Comparison of ENCODE assay signal across 30 mouse cellular contexts in genomic region chr2:144276885-144277284, GRCm38 (mm10). TPM values are rescaled to one million over a fixed set of nuclear protein-coding genes. Genes with fewer than 3 reads are reported as not detected.
DNase-seq lines count a peak whose midpoint lies in the region; ATAC-seq and TF ChIP-seq lines count a peak whose summit lies in the region.
"Had no signal": no experiment of that assay in that cellular context is flagged by ENCODE, and none has a peak within 500 bp of the region (broad histone marks: within the 10 kb centered on the region; RNA-seq: fewer than 3 reads in every experiment).

No protein-coding gene starts in this region.

- H3K9me3 ChIP-seq in heart, embryonic 14.5 days (ENCODE audit: control insufficient read depth, low read length), result no peaks in the 10 kb centered on the region
- H3K9me3 ChIP-seq in liver, embryonic 12.5 days (replicated peaks), result no peaks in the 10 kb centered on the region
- no peaks in the 10 kb centered on the region for H3K9me3 ChIP-seq in liver, embryonic 15.5 days (replicated peaks)
- H3K9me3 ChIP-seq: embryonic facial prominence, embryonic 13.5 days; kidney, embryonic 15.5 days; limb, embryonic 12.5 days; stomach, embryonic 15.5 days had no signal

- DNase-seq in heart, adult 18-20 months, result no peak
- DNase-seq in liver, adult 2 months (ENCODE audit: extremely low read depth, low read depth, low spot score), result no peak
- DNase-seq in lung, adult 18-20 months, result no peak
- DNase-seq: adrenal gland, postnatal 25 days; B cell, adult 2 months; cerebellum, adult 11-12 months; cerebellum, adult 9-11 months; gastrocnemius, adult 2 months; kidney, adult 18-20 months; kidney, postnatal 25 days; lung, embryonic 14.5 days; lung, postnatal 14 days; right cerebral cortex, postnatal 25 days had no signal

- H3K27ac ChIP-seq in heart, embryonic 14.5 days (replicated peaks in 1 of 2; ENCODE audit: control insufficient read depth in 1 of 2, insufficient read depth in 1 of 2, low read depth in 2 of 2, low read length in 2 of 2), result peak overlapping the region; percentile 65 to 69; a peak in 3 of 4 replicates
- H3K27ac ChIP-seq in liver, adult 2 months (replicated peaks; ENCODE audit: insufficient read depth, low read depth, low read length), result peak overlapping the region; percentile 6; the same call in 1 of the 2 replicates
- H3K27ac ChIP-seq in liver, embryonic 12.5 days, result no peak overlapping the region
- H3K27ac ChIP-seq in liver, embryonic 15.5 days (replicated peaks), result no peak overlapping the region
- H3K27ac ChIP-seq: embryonic facial prominence, embryonic 13.5 days; gastrocnemius, adult 2 months; hindbrain, embryonic 14.5 days; kidney, embryonic 15.5 days; left cerebral cortex, adult 2 months; limb, embryonic 12.5 days; stomach, embryonic 15.5 days had no signal

- TF ChIP-seq CTCF in liver, adult 2 months (IDR thresholded peaks at IDR 0.05; ENCODE audit: low read depth, low read length), result no peak

- H3K4me1 ChIP-seq in heart, embryonic 14.5 days (ENCODE audit: control insufficient read depth in 2 of 2, insufficient read depth in 2 of 2, low read length in 2 of 2), result peaks cover 4 to 10% of the 10 kb centered on the region in 2 experiments; a peak in 2 of 4 replicates
- no peaks in the 10 kb centered on the region for H3K4me1 ChIP-seq in liver, adult 2 months (ENCODE audit: control insufficient read depth, insufficient read depth, low read length)
- H3K4me1 ChIP-seq in liver, embryonic 12.5 days, result peaks cover 35% of the 10 kb centered on the region
- H3K4me1 ChIP-seq in liver, embryonic 15.5 days (replicated peaks), result peaks cover 38% of the 10 kb centered on the region

- no peak for TF ChIP-seq POLR2A in liver, adult 2 months (IDR thresholded peaks at IDR 0.05; ENCODE audit: extremely low read depth, insufficient read depth, low read length)

- WGBS in heart, embryonic 14.5 days, result 60% methylated on average over 3 of the region's 3 CpGs
- WGBS in liver, adult 2 months, result 79% methylated on average over 3 of the region's 3 CpGs
- 53% methylated on average over 3 of the region's 3 CpGs for WGBS in liver, embryonic 12.5 days (ENCODE audit: insufficient replicate concordance)
- WGBS in liver, embryonic 15.5 days (ENCODE audit: insufficient replicate concordance), result 56% methylated on average over 3 of the region's 3 CpGs

- no peak overlapping the region for H3K9ac ChIP-seq in heart, embryonic 14.5 days (ENCODE audit: low read length)
- no peak overlapping the region for H3K9ac ChIP-seq in liver, adult 2 months (ENCODE audit: low read depth, low read length)
- H3K9ac ChIP-seq in liver, embryonic 12.5 days, result no peak overlapping the region
- no peak overlapping the region for H3K9ac ChIP-seq in liver, embryonic 15.5 days
- H3K9ac ChIP-seq: embryonic facial prominence, embryonic 13.5 days; hindbrain, embryonic 14.5 days; kidney, embryonic 15.5 days; limb, embryonic 12.5 days; lung, embryonic 14.5 days; stomach, embryonic 15.5 days had no signal

- ATAC-seq in heart, embryonic 14.5 days (ENCODE audit: insufficient number of reproducible peaks, insufficient read depth, low FRiP score, low read depth), result peak; percentile 31; the same call in 1 of the 2 replicates
- ATAC-seq in liver, embryonic 12.5 days, result no peak
- ATAC-seq in liver, embryonic 15.5 days (ENCODE audit: insufficient read depth), result 0 out of 2 replicates have a peak, but pooled peaks have one; percentile 5
- ATAC-seq: forebrain, embryonic 16.5 days; midbrain, embryonic 16.5 days had no signal

- no peak overlapping the region for H3K4me2 ChIP-seq in heart, embryonic 14.5 days (ENCODE audit: low read length)
- no peak overlapping the region for H3K4me2 ChIP-seq in liver, embryonic 12.5 days
- H3K4me2 ChIP-seq in liver, embryonic 15.5 days, result no peak overlapping the region
- H3K4me2 ChIP-seq: embryonic facial prominence, embryonic 13.5 days; hindbrain, embryonic 14.5 days; kidney, embryonic 15.5 days; limb, embryonic 12.5 days; lung, embryonic 14.5 days; midbrain, embryonic 11.5 days; stomach, embryonic 15.5 days had no signal

- H3K4me3 ChIP-seq in heart, embryonic 14.5 days (ENCODE audit: control insufficient read depth in 1 of 2, insufficient read depth in 1 of 2, low read depth in 1 of 2, low read length in 2 of 2), result no peak overlapping the region
- no peak overlapping the region for H3K4me3 ChIP-seq in liver, adult 2 months (ENCODE audit: insufficient read depth, low read depth, low read length)
- H3K4me3 ChIP-seq in liver, embryonic 12.5 days, result no peak overlapping the region
- H3K4me3 ChIP-seq in liver, embryonic 15.5 days (replicated peaks), result no peak overlapping the region
- H3K4me3 ChIP-seq: embryonic facial prominence, embryonic 13.5 days; gastrocnemius, adult 2 months; kidney, embryonic 15.5 days; left cerebral cortex, adult 2 months; limb, embryonic 12.5 days; stomach, embryonic 15.5 days had no signal

- no peaks in the 10 kb centered on the region for H3K79me2 ChIP-seq in liver, adult 2 months (ENCODE audit: control insufficient read depth, insufficient read depth, low read length)

- H3K27me3 ChIP-seq in heart, embryonic 14.5 days (ENCODE audit: control insufficient read depth, insufficient read depth, low read length), result no peaks in the 10 kb centered on the region
- no peaks in the 10 kb centered on the region for H3K27me3 ChIP-seq in liver, adult 2 months (ENCODE audit: control insufficient read depth, insufficient read depth, low read length)
- no peaks in the 10 kb centered on the region for H3K27me3 ChIP-seq in liver, embryonic 12.5 days (replicated peaks)
- H3K27me3 ChIP-seq in liver, embryonic 15.5 days, result no peaks in the 10 kb centered on the region
- H3K27me3 ChIP-seq: embryonic facial prominence, embryonic 13.5 days; kidney, embryonic 15.5 days; limb, embryonic 12.5 days; stomach, embryonic 15.5 days had no signal

- peaks cover 52% of the 10 kb centered on the region for H3K36me3 ChIP-seq in heart, embryonic 14.5 days (ENCODE audit: control insufficient read depth, insufficient read depth, low read length)
- peaks cover 2% of the 10 kb centered on the region; the same call in 1 of the 2 replicates for H3K36me3 ChIP-seq in liver, adult 2 months (ENCODE audit: control insufficient read depth, insufficient read depth, low read length)
- peaks cover 65% of the 10 kb centered on the region for H3K36me3 ChIP-seq in liver, embryonic 12.5 days
- peaks cover 44% of the 10 kb centered on the region for H3K36me3 ChIP-seq in liver, embryonic 15.5 days (replicated peaks)

RNA-seq across cellular contexts. Expression of gene Snx5, which starts 6.2 kb away (rescaled TPM):
- polyA plus RNA-seq in heart, embryonic 14.5 days (2014; fragmentation: Nextera tagmentation; extraction: Ambion mirVana), result 96.4 and 99.9 TPM in 2 replicates
- total RNA-seq in heart, adult 18-20 months (2021), result 10 to 100 TPM; 59.7 to 65.9 TPM
- 60.3 and 62.4 TPM in 2 replicates for total RNA-seq in liver, adult 2 months (2014; rRNA removed)
- 17.2 and 21.8 TPM in 2 replicates for polyA plus RNA-seq in liver, adult 2 months (2012; rRNA removed)
- polyA plus RNA-seq in liver, embryonic 12.5 days (2016; fragmentation: Nextera tagmentation; extraction: Ambion mirVana), result 104 and 107 TPM in 2 replicates
- polyA plus RNA-seq in liver, embryonic 15.5 days (2015; fragmentation: Nextera tagmentation; extraction: Ambion mirVana), result 55.7 and 59.4 TPM in 2 replicates

RNA-seq across cellular contexts. Expression of gene Mgme1, which starts 6.4 kb away (rescaled TPM):
- polyA plus RNA-seq in heart, embryonic 14.5 days (2014; fragmentation: Nextera tagmentation; extraction: Ambion mirVana), result 21.2 and 21.8 TPM in 2 replicates
- total RNA-seq in heart, adult 18-20 months (2021), result 10 to 100 TPM; 16.2 to 17.9 TPM
- total RNA-seq in liver, adult 2 months (2014; rRNA removed), result 6.8 and 7.2 TPM in 2 replicates
- 3.0 and 3.5 TPM in 2 replicates for polyA plus RNA-seq in liver, adult 2 months (2012; rRNA removed)
- 17.4 and 19.0 TPM in 2 replicates for polyA plus RNA-seq in liver, embryonic 12.5 days (2016; fragmentation: Nextera tagmentation; extraction: Ambion mirVana)
- 9.8 and 10.5 TPM in 2 replicates for polyA plus RNA-seq in liver, embryonic 15.5 days (2015; fragmentation: Nextera tagmentation; extraction: Ambion mirVana)

RNA-seq across cellular contexts. Expression of gene Ovol2, which starts 55.1 kb away (rescaled TPM):
- polyA plus RNA-seq in heart, embryonic 14.5 days (2014; fragmentation: Nextera tagmentation; extraction: Ambion mirVana), result 0.18 TPM in 1 of 2 replicates, not detected in the other
- total RNA-seq in heart, adult 18-20 months (2021), result not detected
- 0.18 TPM in 1 of 2 replicates, not detected in the other for total RNA-seq in liver, adult 2 months (2014; rRNA removed)
- polyA plus RNA-seq in liver, adult 2 months (2012; rRNA removed), result not detected in 2 replicates
- 0.08 TPM in 1 of 2 replicates, not detected in the other for polyA plus RNA-seq in liver, embryonic 12.5 days (2016; fragmentation: Nextera tagmentation; extraction: Ambion mirVana)
- polyA plus RNA-seq in liver, embryonic 15.5 days (2015; fragmentation: Nextera tagmentation; extraction: Ambion mirVana), result not detected in 2 replicates
- total RNA-seq: adrenal gland, adult 18-20 months; adrenal gland, postnatal 25 days; gastrocnemius, adult 2 months; gastrocnemius, postnatal 4 days; hematopoietic stem cell, adult 5-6 weeks; neutrophil, adult 5-6 weeks had no signal
- polyA plus RNA-seq: forebrain, embryonic 16.5 days; hindbrain, embryonic 14.5 days; midbrain, embryonic 16.5 days; neural tube, embryonic 11.5 days had no signal

Comparison
In these comparisons a context has a peak if more than half of its experiments do, and no peak if none do; other contexts are left out.
1. H3K27ac ChIP-seq: peak in heart, embryonic 14.5 days (2 of 2) and liver, adult 2 months (single experiment); none in liver, embryonic 12.5 days (single experiment) and liver, embryonic 15.5 days (single experiment).